Mouse (Mus musculus) mature B cell (primary cell): ENCODE results near the gene Mtfr2.

Experiments used
- in situ Hi-C: fragments of 300-500 bp; cut with MboI; formaldehyde crosslinking; loops from 2 replicates; pipeline ENCODE4 v1.14.3; 2019

Mtfr2 gene

GRCm38 (mm10) chr10:20379071-20379735 lies 31.6 kb downstream of the Mtfr2 start:
- in situ Hi-C loops = no loop called here

GRCm38 (mm10) chr10:20380798-20381197 lies 33.2 kb downstream of the Mtfr2 start:
- in situ Hi-C loops = no loop called here

DNA sequence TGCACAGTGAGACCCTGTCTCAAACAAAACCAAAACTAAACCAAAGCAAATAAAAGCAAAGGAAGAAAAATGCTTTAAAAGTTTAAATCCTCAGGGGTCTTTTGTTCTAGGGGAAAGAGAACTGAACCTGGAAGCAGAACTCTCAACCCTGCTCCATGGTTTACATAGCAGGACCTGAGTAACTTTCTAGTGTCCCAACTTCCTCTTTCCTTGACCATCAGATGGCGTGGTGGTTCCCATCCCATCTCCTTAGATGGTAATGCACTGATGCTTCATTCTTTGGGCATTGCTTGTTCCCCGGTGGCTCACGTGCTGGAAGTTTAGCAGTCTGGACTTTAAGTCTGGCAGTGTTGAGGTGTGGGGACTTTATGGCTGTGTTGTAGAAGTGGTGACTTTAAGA lies 33.8 kb downstream of the Mtfr2 start:
- in situ Hi-C loops = no loop called here

DNA sequence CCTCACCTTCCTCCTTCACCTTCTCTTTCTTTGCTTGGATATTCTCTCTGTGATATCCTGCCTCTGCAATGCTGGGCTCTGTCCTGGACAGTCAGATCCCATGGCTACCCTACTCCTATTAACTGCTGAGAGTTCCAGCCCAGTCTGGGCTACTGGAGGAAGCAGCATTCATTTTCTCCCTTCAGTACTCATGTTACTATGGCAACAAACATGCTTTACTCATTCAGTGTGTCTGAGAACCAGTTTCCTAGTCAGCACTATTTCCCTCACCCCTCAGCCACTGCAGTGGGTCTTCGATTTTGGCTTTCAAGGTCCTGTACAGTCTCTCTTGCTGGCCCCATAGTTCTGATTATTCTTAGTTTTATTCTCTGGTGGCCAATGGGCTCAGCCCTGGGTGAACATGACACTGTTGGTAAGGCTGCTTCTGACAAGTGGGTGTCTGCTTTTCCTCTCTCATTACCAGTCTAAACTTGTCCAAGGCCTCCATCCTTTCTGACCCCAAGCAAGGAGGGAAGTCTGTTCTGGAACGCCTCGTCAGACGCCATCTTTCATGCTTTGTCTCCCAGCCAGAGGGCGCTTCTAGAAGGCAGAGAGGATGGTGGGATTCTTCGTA lies 35.3 kb downstream of the Mtfr2 start:
- in situ Hi-C loops = no loop called here

DNA sequence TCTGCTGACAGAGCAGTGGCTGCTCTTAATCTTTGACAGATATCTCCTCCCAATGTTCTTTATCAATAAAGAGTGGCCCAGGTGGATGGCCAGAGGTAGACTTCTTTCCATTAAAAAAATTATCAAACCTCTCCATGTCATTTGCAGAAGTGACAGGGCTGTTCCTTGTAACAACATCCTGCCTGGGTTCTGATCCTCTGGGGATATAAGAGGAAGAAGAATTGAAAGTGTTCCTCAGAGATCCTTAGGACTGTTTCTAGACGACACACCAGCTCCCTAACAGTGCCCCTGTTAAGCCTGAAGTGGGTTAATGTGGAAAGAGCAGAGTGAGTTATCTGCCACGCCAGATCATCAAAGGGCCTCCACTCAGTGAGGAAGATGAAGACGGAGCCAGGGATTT lies 43.0 kb downstream of the Mtfr2 start:
- in situ Hi-C loops = no loop called here

DNA sequence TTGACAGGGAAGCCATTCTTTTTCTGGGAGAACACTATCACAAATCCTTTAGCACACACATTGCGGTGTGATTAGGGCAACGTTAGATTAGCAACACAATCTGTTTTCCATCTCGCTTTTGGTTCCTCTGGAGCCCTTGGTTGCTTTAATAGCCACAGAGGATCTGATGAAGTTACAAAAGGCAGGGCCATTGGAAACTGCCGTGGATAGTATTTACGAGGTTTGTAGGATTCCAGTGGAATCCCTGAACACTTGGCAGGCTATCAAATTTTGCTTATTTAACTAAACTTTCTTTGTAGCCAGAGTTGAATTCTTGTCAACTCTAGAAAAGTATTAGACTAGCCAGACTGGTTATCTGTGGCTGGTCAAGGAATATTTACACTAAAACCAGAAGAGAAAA lies 47.2 kb downstream of the Mtfr2 start:
- in situ Hi-C loops = no loop called here

DNA sequence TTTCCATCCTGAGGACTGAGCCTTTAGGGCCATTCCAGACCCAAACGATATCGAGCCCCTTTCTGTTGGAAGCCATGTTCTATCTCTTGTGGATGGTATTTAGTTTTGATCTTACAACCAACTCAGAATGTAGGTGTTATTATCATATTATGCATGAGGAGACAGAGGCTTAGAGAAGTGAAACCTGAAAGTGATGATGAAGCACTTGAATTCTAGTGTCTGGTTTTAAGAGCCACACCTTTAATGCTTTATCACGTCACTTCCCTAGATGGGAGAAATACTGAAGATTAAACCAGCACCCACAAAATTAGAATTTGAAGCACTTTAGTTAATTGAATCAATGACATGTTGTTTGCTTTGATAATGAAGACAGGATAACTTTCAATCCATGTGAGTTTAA lies 48.2 kb downstream of the Mtfr2 start:
- in situ Hi-C loops = no loop called here

GRCm38 (mm10) chr10:20398224-20398623 lies 50.7 kb downstream of the Mtfr2 start:
- in situ Hi-C loops = no loop called here

DNA sequence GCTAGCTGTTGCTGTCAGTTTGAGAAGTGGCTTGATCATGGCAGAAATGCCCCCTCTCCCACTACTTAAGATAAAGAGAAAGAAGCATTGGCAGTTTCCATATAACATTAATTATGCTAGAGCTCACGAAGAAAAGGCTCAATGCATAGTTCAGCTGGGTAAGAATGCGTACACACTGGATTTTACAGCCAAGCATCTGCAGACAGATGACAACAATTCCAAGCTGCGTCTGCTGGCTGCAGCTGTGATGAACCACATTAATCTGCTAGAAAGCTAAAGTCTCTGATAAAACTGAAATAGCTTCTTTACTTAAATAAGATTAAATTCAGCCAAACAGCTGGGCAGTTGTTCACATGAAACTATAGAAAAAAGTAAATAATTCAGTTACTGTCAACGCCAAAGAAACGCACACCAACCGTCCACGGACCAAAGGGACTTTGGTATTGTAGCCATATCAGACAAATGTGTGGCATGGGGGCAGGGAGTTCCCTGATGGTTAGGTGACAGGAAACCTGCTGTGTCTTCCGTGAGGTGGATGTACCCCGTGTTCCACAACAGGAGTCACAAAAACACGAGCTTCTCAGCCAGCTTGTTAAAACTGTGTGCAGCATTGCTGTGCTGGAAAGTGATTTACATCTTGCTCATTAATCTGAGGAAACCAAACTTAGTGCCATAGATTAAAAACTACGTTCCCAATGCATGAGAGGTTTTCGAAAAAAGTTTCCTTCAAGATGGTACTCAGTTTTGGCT lies 51.2 kb downstream of the Mtfr2 start:
- in situ Hi-C loops = no loop called here

- in situ Hi-C loops = no loop called here
These were observed 52.8 kb downstream of the Mtfr2 start for GRCm38 (mm10) chr10:20400406-20400805.

DNA sequence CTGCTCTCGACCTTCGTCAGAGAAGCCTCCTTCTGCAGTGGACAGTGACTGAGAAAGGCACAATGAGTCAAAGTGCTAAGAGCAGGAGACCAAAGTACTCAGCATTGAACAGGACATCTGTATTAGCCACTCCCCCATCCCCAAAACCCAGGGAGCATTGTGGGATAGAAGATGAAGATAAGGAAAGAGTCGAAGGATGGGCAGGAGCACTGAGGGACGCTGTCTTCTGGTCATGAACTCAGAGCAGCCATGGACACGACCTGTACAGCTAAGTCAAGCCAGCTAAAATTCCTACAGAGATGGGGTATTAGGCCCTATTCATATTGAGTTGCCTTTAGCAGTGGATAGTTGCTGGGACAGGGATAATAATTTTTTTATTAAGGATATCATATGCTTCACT lies 55.4 kb downstream of the Mtfr2 start:
- in situ Hi-C loops = no loop called here

DNA sequence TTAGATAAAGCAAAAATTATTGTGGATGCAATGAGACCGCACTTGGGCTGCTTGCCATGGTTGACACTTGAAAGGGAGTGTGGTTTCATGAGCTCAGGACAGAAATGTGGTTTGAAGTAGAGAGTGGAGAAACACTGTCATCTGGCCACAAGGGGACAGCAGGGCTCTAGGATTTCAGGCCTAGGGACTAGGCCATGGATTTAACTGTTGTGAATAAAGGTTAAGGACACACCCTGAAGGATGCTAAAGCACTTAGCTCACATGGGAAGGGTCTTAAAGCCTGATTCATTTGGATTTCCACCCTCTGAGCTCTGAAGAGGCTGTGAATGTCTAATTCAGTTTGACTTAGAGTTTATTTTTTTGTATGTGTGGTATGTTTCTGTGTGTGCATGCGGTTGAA lies 57.9 kb downstream of the Mtfr2 start:
- in situ Hi-C loops = no loop called here

DNA sequence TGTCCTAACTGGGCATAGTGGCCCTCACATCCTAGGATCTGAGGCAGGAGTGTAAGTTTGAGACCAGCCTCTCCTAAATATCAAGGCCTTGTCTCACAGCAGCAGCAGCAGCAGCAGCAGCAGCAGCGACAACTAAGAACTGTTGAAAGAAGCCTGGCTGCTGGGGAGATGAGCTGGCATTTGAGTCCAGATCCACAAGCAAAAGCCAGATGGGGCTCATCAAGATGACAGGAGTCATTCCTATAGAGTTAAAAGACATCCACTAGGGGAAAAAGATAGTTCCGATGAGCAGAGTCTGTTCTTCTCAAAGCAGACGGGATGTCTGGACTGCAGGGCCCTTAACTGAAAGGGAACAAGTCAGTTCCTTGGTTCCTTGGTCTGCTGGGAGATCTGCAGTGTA lies 60.8 kb downstream of the Mtfr2 start:
- in situ Hi-C loops = no loop called here

GRCm38 (mm10) chr10:20409181-20409580 lies 61.6 kb downstream of the Mtfr2 start:
- in situ Hi-C loops = no loop called here
